Mouse (Mus musculus) 3134 (cell line): Measurements from ENCODE around the gene Golm1.

Source experiments
- DNase-seq: peaks from one replicate; pipeline ENCODE4 v3.0.0-alpha.2; 2011; ENCODE audit warnings: low spot score; ENCODE audit not compliant: insufficient read length; ENCODE audit errors: extremely low read depth

The Golm1 gene

GRCm38 (mm10) chr13:59648598-59648997 lies 27.0 kb downstream of the Golm1 start:
- DNase-seq = no peak

GRCm38 (mm10) chr13:59647484-59647883 lies 28.1 kb downstream of the Golm1 start:
- DNase-seq = no peak

GRCm38 (mm10) chr13:59646674-59647244 lies 28.9 kb downstream of the Golm1 start:
- no peak for DNase-seq

GRCm38 (mm10) chr13:59645491-59645890 lies 30.1 kb downstream of the Golm1 start:
- no peak for DNase-seq

- no peak for DNase-seq
These were observed 32.8 kb downstream of the Golm1 start for GRCm38 (mm10) chr13:59642818-59643217.

- DNase-seq = no peak
These were observed 35.5 kb downstream of the Golm1 start for GRCm38 (mm10) chr13:59640178-59640440.

- no peak for DNase-seq
These were observed 36.0 kb downstream of the Golm1 start for GRCm38 (mm10) chr13:59639368-59640177.

- no peak for DNase-seq
These were observed 37.8 kb downstream of the Golm1 start for GRCm38 (mm10) chr13:59637800-59638199.

GRCm38 (mm10) chr13:59634637-59635036 lies 41.0 kb downstream of the Golm1 start:
- no peak for DNase-seq

GRCm38 (mm10) chr13:59626739-59627138 lies 48.9 kb downstream of the Golm1 start:
- no peak for DNase-seq

GRCm38 (mm10) chr13:59624903-59625302 lies 50.7 kb downstream of the Golm1 start:
- DNase-seq = no peak

GRCm38 (mm10) chr13:59624389-59624788 lies 51.2 kb downstream of the Golm1 start:
- no peak for DNase-seq

GRCm38 (mm10) chr13:59621643-59622489 lies 53.7 kb downstream of the Golm1 start:
- DNase-seq = no peak

- no peak for DNase-seq
These were observed 57.1 kb downstream of the Golm1 start for GRCm38 (mm10) chr13:59618463-59618862.

- no peak for DNase-seq
These were observed 60.1 kb downstream of the Golm1 start for GRCm38 (mm10) chr13:59615554-59615953.

- no peak for DNase-seq
These were observed 60.5 kb downstream of the Golm1 start for GRCm38 (mm10) chr13:59615152-59615551.

GRCm38 (mm10) chr13:59613868-59614267 lies 61.7 kb downstream of the Golm1 start:
- DNase-seq = no peak

- DNase-seq = no peak
These were observed 65.2 kb downstream of the Golm1 start for GRCm38 (mm10) chr13:59610437-59610836.

- no peak for DNase-seq
These were observed 65.7 kb downstream of the Golm1 start for GRCm38 (mm10) chr13:59609885-59610284.

- DNase-seq = no peak
These were observed 70.2 kb downstream of the Golm1 start for GRCm38 (mm10) chr13:59605221-59605922.

- no peak for DNase-seq
These were observed 71.1 kb downstream of the Golm1 start for GRCm38 (mm10) chr13:59604511-59604910.
